Mouse (Mus musculus) CD4-positive, CD25-positive, alpha-beta regulatory T cell, adult 4 months (primary cell): ENCODE measurements around the gene Prkn. TPM values are rescaled to one million over a fixed set of nuclear protein-coding genes. Genes with fewer than 3 reads are reported as not detected.

ENCODE experiments used
- ATAC-seq: one replicate; pipeline ENCODE4 v1.8.0; 2017
- polyA plus RNA-seq, 2 experiments: library from polyadenylated mRNA; unstranded; fragments of 100-300 nt; shearing (Covaris generic); gene quantifications; one replicate each; pipeline ENCODE4 v1.2.1; 2017

Gene Prkn
- polyA plus RNA-seq, 2 experiments from 2014 or later: 0.32 TPM; not detected in 1

- ATAC-seq: no peak
These were observed 1022.8 kb downstream of the Prkn start for GRCm38 (mm10) chr17:11863017-11863416.

GRCm38 (mm10) chr17:11866231-11866630 is 1026.0 kb downstream of the Prkn start:
- ATAC-seq: no peak

GRCm38 (mm10) chr17:11867334-11868095 is 1027.3 kb downstream of the Prkn start:
- ATAC-seq: no peak

GRCm38 (mm10) chr17:11870546-11870945 is 1030.4 kb downstream of the Prkn start:
- ATAC-seq: no peak

GRCm38 (mm10) chr17:11876240-11876639 is 1036.1 kb downstream of the Prkn start:
- ATAC-seq: no peak

- ATAC-seq: no peak
These were observed 1041.1 kb downstream of the Prkn start for GRCm38 (mm10) chr17:11881110-11881820.

- ATAC-seq: no peak
These were observed 1045.4 kb downstream of the Prkn start for GRCm38 (mm10) chr17:11885601-11886000.

- ATAC-seq: no peak
These were observed 1046.8 kb downstream of the Prkn start for GRCm38 (mm10) chr17:11886963-11887362.

GRCm38 (mm10) chr17:11887591-11888205 is 1047.5 kb downstream of the Prkn start:
- ATAC-seq: no peak

GRCm38 (mm10) chr17:11888806-11889205 is 1048.6 kb downstream of the Prkn start:
- ATAC-seq: no peak

GRCm38 (mm10) chr17:11900300-11900699 is 1060.1 kb downstream of the Prkn start:
- ATAC-seq: no peak

GRCm38 (mm10) chr17:11901731-11902130 is 1061.5 kb downstream of the Prkn start:
- ATAC-seq: no peak

GRCm38 (mm10) chr17:11903001-11903400 is 1062.8 kb downstream of the Prkn start:
- ATAC-seq: no peak

GRCm38 (mm10) chr17:11910668-11911398 is 1070.6 kb downstream of the Prkn start:
- no peak for ATAC-seq

- no peak for ATAC-seq
These were observed 1072.0 kb downstream of the Prkn start for GRCm38 (mm10) chr17:11912136-11912535.

GRCm38 (mm10) chr17:11912872-11913365 is 1072.7 kb downstream of the Prkn start:
- no peak for ATAC-seq

- ATAC-seq: no peak
These were observed 1073.4 kb downstream of the Prkn start for GRCm38 (mm10) chr17:11913620-11914019.

- ATAC-seq: no peak
These were observed 1074.3 kb downstream of the Prkn start for GRCm38 (mm10) chr17:11914451-11914850.

GRCm38 (mm10) chr17:11918123-11918801 is 1078.1 kb downstream of the Prkn start:
- no peak for ATAC-seq

- no peak for ATAC-seq
These were observed 1079.4 kb downstream of the Prkn start for GRCm38 (mm10) chr17:11919581-11919980.

- no peak for ATAC-seq
These were observed 1080.8 kb downstream of the Prkn start for GRCm38 (mm10) chr17:11921026-11921425.

- no peak for ATAC-seq
These were observed 1083.8 kb downstream of the Prkn start for GRCm38 (mm10) chr17:11923989-11924388.
